8 mouse cellular contexts compared by ENCODE assay signal in genomic region chr5:135077564-135078481, GRCm38 (mm10). TPM values are rescaled to one million over a fixed set of nuclear protein-coding genes. Genes with fewer than 3 reads are reported as not detected.
DNase-seq lines count a peak whose midpoint lies in the region; ATAC-seq and TF ChIP-seq lines count a peak whose summit lies in the region.

TSS of gene Vps37d (minus strand) at chr5:135078266.

- 0% methylated on average over 32 of the region's 83 CpGs for whole genome bisulfite sequencing in forebrain, embryonic 13.5 days
- under 1% methylated on average over 49 of the region's 83 CpGs for WGBS in neural tube, embryonic 15.5 days

- TF ChIP-seq CTCF in E14TG2a.4 (conservative IDR thresholded peaks at IDR 0.05; ENCODE audit: low read length): no peak

- peak within 1 kb of the TSS; percentile 89 for H3K4me3 ChIP-seq in E14TG2a.4 (replicated peaks; ENCODE audit: low read length)
- peak within 1 kb of the TSS; percentile 100 for H3K4me3 ChIP-seq in forebrain, embryonic 13.5 days
- H3K4me3 ChIP-seq in neural tube, embryonic 15.5 days (replicated peaks): peak within 1 kb of the TSS; percentile 92

- no peaks in the 10 kb centered on the region for H3K36me3 ChIP-seq in E14TG2a.4 (ENCODE audit: insufficient read depth, low read length)
- peaks cover 26% of the 10 kb centered on the region for H3K36me3 ChIP-seq in forebrain, embryonic 13.5 days (ENCODE audit: poor library complexity, severe bottlenecking)
- H3K36me3 ChIP-seq in neural tube, embryonic 15.5 days: peaks cover 22% of the 10 kb centered on the region

- intact Hi-C loops in heart, postnatal 14 days (cut with DNase I): no loop called here

- ATAC-seq in forebrain, embryonic 13.5 days: peak; percentile 85
- ATAC-seq in neural tube, embryonic 15.5 days (ENCODE audit: low FRiP score): peak; percentile 83

- peak within 1 kb of the TSS; percentile 99 for H3K9ac ChIP-seq in forebrain, embryonic 13.5 days
- peak within 1 kb of the TSS; percentile 100 for H3K9ac ChIP-seq in neural tube, embryonic 15.5 days (replicated peaks)

- peak within 1 kb of the TSS; percentile 90 for H3K27ac ChIP-seq in forebrain, embryonic 13.5 days
- peak within 1 kb of the TSS; percentile 93 for H3K27ac ChIP-seq in neural tube, embryonic 15.5 days (replicated peaks)

- H3K4me2 ChIP-seq in forebrain, embryonic 13.5 days: peak within 1 kb of the TSS; percentile 78
- peak within 1 kb of the TSS; percentile 84 for H3K4me2 ChIP-seq in neural tube, embryonic 15.5 days

- peaks cover 5% of the 10 kb centered on the region; the same call in 1 of the 2 replicates for H3K9me3 ChIP-seq in E14TG2a.4 (ENCODE audit: low read length)
- H3K9me3 ChIP-seq in forebrain, embryonic 13.5 days (replicated peaks): no peaks in the 10 kb centered on the region
- no peaks in the 10 kb centered on the region for H3K9me3 ChIP-seq in neural tube, embryonic 15.5 days (replicated peaks)

- H3K27me3 ChIP-seq in E14TG2a.4 (ENCODE audit: insufficient read depth, low read length): peaks cover 47% of the 10 kb centered on the region
- H3K27me3 ChIP-seq in forebrain, embryonic 13.5 days: peaks cover 10% of the 10 kb centered on the region; the same call in 1 of the 2 replicates
- H3K27me3 ChIP-seq in neural tube, embryonic 15.5 days (replicated peaks): peaks cover 6% of the 10 kb centered on the region; the same call in 1 of the 2 replicates

- H3K4me1 ChIP-seq in E14TG2a.4 (replicated peaks; ENCODE audit: low read depth, low read length): peaks cover 46% of the 10 kb centered on the region
- peaks cover 25% of the 10 kb centered on the region for H3K4me1 ChIP-seq in forebrain, embryonic 13.5 days
- peaks cover 38% of the 10 kb centered on the region for H3K4me1 ChIP-seq in neural tube, embryonic 15.5 days

- DNase-seq in c-Kit-positive CD71-positive TER-119-positive erythroid progenitor cells, embryonic 14.5 days (ENCODE audit: low spot score): peak; percentile 82
- DNase-seq in heart, postnatal 14 days: peak; percentile 98 to 99
- peak; percentile 95 for DNase-seq in layer of hippocampus, adult 11-12 months (ENCODE audit: low spot score)
- peak; percentile 86 to 90 for DNase-seq in lung, adult 18-20 months
- DNase-seq in testis, postnatal 14 days (ENCODE audit: low spot score): peak; percentile 90

RNA-seq across cellular contexts. Expression of gene Vps37d, which starts in this region (rescaled TPM):
- 17.8 and 19.1 TPM in 2 replicates for polyA plus RNA-seq in forebrain, embryonic 13.5 days (2015; fragmentation: Nextera tagmentation; extraction: Ambion mirVana)
- 1 to 10 TPM in 1 of 2 experiments, under 1 TPM in 1; 0.98 to 1.2 TPM for total RNA-seq in heart, postnatal 14 days (2021)
- polyA plus RNA-seq in neural tube, embryonic 15.5 days (2015; fragmentation: Nextera tagmentation; extraction: Ambion mirVana): 30.3 and 34.0 TPM in 2 replicates

Comparison
In these comparisons a context has a peak if more than half of its experiments do, and no peak if none do; other contexts are left out.
1. Peak in every context shown above with its lines: DNase-seq, ATAC-seq, H3K4me3 ChIP-seq and H3K27ac ChIP-seq.